Mouse (Mus musculus) intestine, embryonic 14.5 days (tissue): ENCODE measurements around the gene Rwdd1. TPM values are rescaled to one million over a fixed set of nuclear protein-coding genes. Genes with fewer than 3 reads are reported as not detected.

Experiments
- ATAC-seq: fragments of 200-750 bp; cut with Nextera tagmentation; replicated peaks from 2 replicates; pipeline ENCODE4 v1.8.0; 2017; ENCODE audit warnings: low read depth, moderate number of reproducible peaks, moderate TSS enrichment, moderate library complexity; ENCODE audit not compliant: low FRiP score, low TSS enrichment
- DNase-seq: peaks from one replicate; pipeline ENCODE4 v3.0.0-alpha.2; 2018; ENCODE audit warnings: low spot score
- H3K27ac ChIP-seq: fragments of 300-500 bp; sonication (generic); 2 replicates; pipeline ENCODE4 v1.5.1; 2014; ENCODE audit warnings: low read depth, mild to moderate bottlenecking, control low read depth
- H3K27me3 ChIP-seq: fragments of 300-500 bp; sonication (generic); replicated peaks from 2 replicates; pipeline ENCODE4 v1.6.1; 2014; ENCODE audit warnings: low read length, control low read depth; ENCODE audit not compliant: control insufficient read depth, insufficient read depth
- H3K36me3 ChIP-seq: fragments of 300-500 bp; sonication (generic); 2 replicates; pipeline ENCODE4 v1.6.1; 2014; ENCODE audit warnings: low read length, control low read depth; ENCODE audit not compliant: control insufficient read depth, insufficient read depth
- H3K4me1 ChIP-seq: fragments of 300-500 bp; sonication (generic); replicated peaks from 2 replicates; pipeline ENCODE4 v1.6.1; 2014; ENCODE audit warnings: low read length, control low read depth, mixed read lengths; ENCODE audit not compliant: control insufficient read depth, insufficient read depth
- H3K4me2 ChIP-seq: fragments of 300-500 bp; sonication (generic); 2 replicates; pipeline ENCODE4 v1.6.1; 2014; ENCODE audit warnings: low read length
- H3K4me3 ChIP-seq: fragments of 300-500 bp; sonication (generic); 2 replicates; pipeline ENCODE4 v1.5.1; 2014; ENCODE audit warnings: low read depth, low read length, control low read depth, mixed read lengths
- H3K9ac ChIP-seq: fragments of 300-500 bp; sonication (generic); 2 replicates; pipeline ENCODE4 v1.6.1; 2014; ENCODE audit warnings: mild to moderate bottlenecking, low read length
- H3K9me3 ChIP-seq: fragments of 300-500 bp; sonication (generic); 2 replicates; pipeline ENCODE4 v1.6.1; 2016; ENCODE audit warnings: low read length, control low read depth; ENCODE audit not compliant: control insufficient read depth
- WGBS: fragments of 180-500 bp; shearing (Covaris S2); extraction: QIAGEN DNeasy Blood & Tissue Kit; methylation state at CpG from one replicate; pipeline ENCODE4 v1.1.7; 2014; 5-methylcytosine and 5-hydroxymethylcytosine counted together
- polyA plus RNA-seq: library from polyadenylated mRNA; unstranded; fragments of >200 nt; fragmentation: Nextera tagmentation; extraction: Ambion mirVana; gene quantifications from 2 replicates; pipeline ENCODE4 v1.2.1, GENCODE M21; 2014

Rwdd1 gene
- polyA plus RNA-seq: 130 and 133 TPM in 2 replicates

- ATAC-seq: peak; percentile 100
- no peaks in the 10 kb centered on the region for H3K36me3 ChIP-seq
- peak within 1 kb of the TSS; percentile 85 for H3K4me2 ChIP-seq
- under 1% methylated on average over 82 of the region's 82 CpGs for WGBS
- H3K4me1 ChIP-seq: peaks cover 10% of the 10 kb centered on the region
- H3K4me3 ChIP-seq: peak within 1 kb of the TSS; percentile 67
- DNase-seq: peak; percentile 95
- peak within 1 kb of the TSS; percentile 91 for H3K9ac ChIP-seq
- H3K9me3 ChIP-seq: no peaks in the 10 kb centered on the region
- H3K27me3 ChIP-seq: no peaks in the 10 kb centered on the region
- H3K27ac ChIP-seq: peak within 1 kb of the TSS; percentile 92
Observed at GRCm38 (mm10) chr10:34019302-34020075, at the start of gene Rwdd1. TSS of gene Rwdd1 (minus strand) at chr10:34019624.

GRCm38 (mm10) chr10:34066591-34066990 is 47.2 kb upstream of the Rwdd1 start:
- Histone ChIP-seq H3K4me2 (no peak overlapping the region), H3K36me3 (no peaks in the 10 kb centered on the region), H3K27ac (no peak overlapping the region), H3K4me3 (no peak overlapping the region), H3K9me3 (no peaks in the 10 kb centered on the region), H3K4me1 (peaks cover 7% of the 10 kb centered on the region; the same call in 1 of the 2 replicates), H3K27me3 (no peaks in the 10 kb centered on the region), H3K9ac (no peak overlapping the region)
- 57% methylated on average over 3 of the region's 3 CpGs for WGBS
- ATAC-seq (no peak), DNase-seq (no peak)

GRCm38 (mm10) chr10:34053987-34054386 is 34.6 kb upstream of the Rwdd1 start:
- H3K27ac ChIP-seq: no peak overlapping the region
- ATAC-seq (no peak; the same call in 1 of the 2 replicates), DNase-seq (no peak)
- no peaks in the 10 kb centered on the region for H3K4me1 ChIP-seq
- no peak overlapping the region for H3K4me2 ChIP-seq
- H3K36me3 ChIP-seq: no peaks in the 10 kb centered on the region
- H3K9ac ChIP-seq: no peak overlapping the region
- H3K9me3 ChIP-seq: no peaks in the 10 kb centered on the region
- no peak overlapping the region for H3K4me3 ChIP-seq
- WGBS: 60% methylated on average over 2 of the region's 2 CpGs
- H3K27me3 ChIP-seq: no peaks in the 10 kb centered on the region

- ATAC-seq (no peak), DNase-seq (no peak)
- Histone ChIP-seq H3K4me3 (no peak within 1 kb of the TSS), H3K4me2 (no peak within 1 kb of the TSS), H3K4me1 (no peaks in the 10 kb centered on the region), H3K27me3 (no peaks in the 10 kb centered on the region), H3K9me3 (no peaks in the 10 kb centered on the region), H3K9ac (no peak within 1 kb of the TSS), H3K36me3 (no peaks in the 10 kb centered on the region), H3K27ac (no peak within 1 kb of the TSS)
- WGBS: 81% methylated on average over 5 of the region's 5 CpGs
Observed at GRCm38 (mm10) chr10:34044210-34044609, 24.8 kb upstream of the Rwdd1 start, which contains the start of gene Calhm4. TSS of gene Calhm4 (minus strand) at chr10:34044310.

- Histone ChIP-seq H3K4me1 (no peaks in the 10 kb centered on the region), H3K27me3 (no peaks in the 10 kb centered on the region), H3K27ac (no peak within 1 kb of the TSS), H3K4me2 (no peak within 1 kb of the TSS), H3K36me3 (no peaks in the 10 kb centered on the region), H3K9ac (no peak within 1 kb of the TSS), H3K9me3 (no peaks in the 10 kb centered on the region), H3K4me3 (no peak within 1 kb of the TSS)
- ATAC-seq: no peak
- DNase-seq: no peak
- WGBS: 82% methylated on average over 3 of the region's 3 CpGs
Observed at GRCm38 (mm10) chr10:34037401-34037800, 18.0 kb upstream of the Rwdd1 start, which contains the start of gene Trappc3l. TSS of gene Trappc3l (plus strand) at chr10:34037597.

GRCm38 (mm10) chr10:34036587-34036986 is 17.2 kb upstream of the Rwdd1 start:
- ATAC-seq: no peak; the same call in 1 of the 2 replicates
- Histone ChIP-seq H3K36me3 (no peaks in the 10 kb centered on the region), H3K4me1 (no peaks in the 10 kb centered on the region), H3K27me3 (no peaks in the 10 kb centered on the region), H3K4me2 (no peak overlapping the region), H3K9ac (no peak overlapping the region), H3K9me3 (no peaks in the 10 kb centered on the region), H3K27ac (no peak overlapping the region), H3K4me3 (no peak overlapping the region)
- WGBS: 9% methylated on average over 5 of the region's 5 CpGs
- no peak for DNase-seq

GRCm38 (mm10) chr10:34033630-34034305 is 14.3 kb upstream of the Rwdd1 start:
- peak; percentile 83 for DNase-seq
- peak; percentile 81 for ATAC-seq
- Histone ChIP-seq H3K4me2 (peak overlapping the region; percentile 40), H3K4me1 (no peaks in the 10 kb centered on the region), H3K27me3 (no peaks in the 10 kb centered on the region), H3K9ac (peak overlapping the region; percentile 25; the same call in 1 of the 2 replicates), H3K36me3 (no peaks in the 10 kb centered on the region), H3K9me3 (no peaks in the 10 kb centered on the region), H3K4me3 (no peak overlapping the region), H3K27ac (no peak overlapping the region)
- 21% methylated on average over 22 of the region's 22 CpGs for WGBS

GRCm38 (mm10) chr10:34030322-34030721 is 10.9 kb upstream of the Rwdd1 start:
- no peak overlapping the region for H3K4me2 ChIP-seq
- DNase-seq (no peak), ATAC-seq (no peak)
- no peaks in the 10 kb centered on the region for H3K4me1 ChIP-seq
- H3K9me3 ChIP-seq: no peaks in the 10 kb centered on the region
- no peak overlapping the region for H3K9ac ChIP-seq
- H3K36me3 ChIP-seq: no peaks in the 10 kb centered on the region
- WGBS: 66% methylated on average over 5 of the region's 5 CpGs
- H3K27me3 ChIP-seq: no peaks in the 10 kb centered on the region
- H3K27ac ChIP-seq: no peak overlapping the region
- H3K4me3 ChIP-seq: no peak overlapping the region
